Mouse (Mus musculus) erythroblast, embryonic 14.5 days (primary cell): ENCODE results near the gene Nadk.

ENCODE experiments used
- GATA1 ChIP-seq: IDR thresholded peaks from 2 replicates; pipeline ENCODE4 v1.6.1; 2012; ENCODE audit warnings: low read length, inconsistent platforms, mixed read lengths
- TAL1 ChIP-seq: IDR thresholded peaks from 3 replicates; pipeline ENCODE4 v1.6.1; 2012; ENCODE audit warnings: low read length, inconsistent platforms, mixed read lengths

GRCm38 (mm10) chr4:155598536-155598935, 36.4 kb downstream of the Nadk start:
- TF ChIP-seq GATA1 (no peak), TAL1 (no peak)
